Mouse (Mus musculus) kidney, adult 2 months (tissue): Measurements from ENCODE around the gene Ctsr.

Experiments used
- CTCF ChIP-seq: fragments of 200-500 bp; conservative IDR thresholded peaks from 2 replicates; pipeline ENCODE4 v1.5.1; 2011; ENCODE audit warnings: low read depth, mild to moderate bottlenecking, control low read depth, low read length, moderate library complexity, mixed read lengths; ENCODE audit not compliant: insufficient read depth, insufficient read length
- POLR2A ChIP-seq: fragments of 200-500 bp; IDR thresholded peaks from one replicate; pipeline ENCODE4 v1.6.1; 2011; ENCODE audit warnings: low read depth, low read length, control low read depth

DNA sequence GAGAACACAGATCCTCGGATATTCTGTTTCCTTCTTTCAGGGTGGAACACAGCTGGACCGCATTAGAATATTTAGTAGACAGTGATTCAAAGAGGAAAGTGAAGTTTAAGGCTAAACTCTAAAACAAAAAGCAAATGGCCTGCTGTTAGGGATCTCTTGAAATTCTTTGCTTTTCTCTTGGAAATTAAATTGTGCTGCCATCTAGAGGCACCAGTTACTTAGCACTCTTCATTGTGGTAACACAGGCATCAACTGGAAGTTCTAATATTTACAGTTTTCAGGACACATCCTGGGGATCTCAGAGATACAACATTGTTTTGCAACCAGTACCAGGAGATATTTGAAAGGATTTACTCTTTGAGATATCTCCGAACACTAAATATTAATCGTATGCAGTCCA, 566 bp upstream of the Ctsr start:
- TF ChIP-seq CTCF (no peak), POLR2A (no peak)
